Mouse (Mus musculus): ENCODE measurements around the gene Nup98. TPM values are rescaled to one million over a fixed set of nuclear protein-coding genes. Genes with fewer than 3 reads are reported as not detected.

Nup98 gene
- polyA plus RNA-seq (2012; ENCODE audit: insufficient read depth, low replicate concordance), result 0.81 and 1.1 TPM in 2 replicates

GRCm38 (mm10) chr7:102209756-102210721 is at the start of gene Nup98, which contains the start of gene Pgap2:
TSS of gene Nup98 (minus strand) at chr7:102210176.
TSS of gene Pgap2 (plus strand) at chr7:102210208.
- Histone ChIP-seq H3K9me3 (no peaks in the 10 kb centered on the region), H3K4me3 (replicated peaks) (peak within 1 kb of the TSS; percentile 98), H3K36me3 (replicated peaks; ENCODE audit: low read length) (peaks cover 4% of the 10 kb centered on the region), H3K4me1 (peaks cover 46% of the 10 kb centered on the region), H3K27me3 (replicated peaks) (no peaks in the 10 kb centered on the region)
- TF ChIP-seq GATA1 (IDR thresholded peaks at IDR 0.05; ENCODE audit: borderline replicate concordance, low read length), result no peak
- TF ChIP-seq FLI1 (IDR thresholded peaks at IDR 0.05; ENCODE audit: low read length), result no peak

GRCm38 (mm10) chr7:102258753-102259152 is 48.8 kb upstream of the Nup98 start:
- Histone ChIP-seq H3K36me3 (replicated peaks; ENCODE audit: low read length) (no peaks in the 10 kb centered on the region), H3K4me3 (replicated peaks) (no peak overlapping the region), H3K9me3 (no peaks in the 10 kb centered on the region), H3K27me3 (replicated peaks) (no peaks in the 10 kb centered on the region), H3K4me1 (peaks cover 19% of the 10 kb centered on the region)
- TF ChIP-seq GATA1 (IDR thresholded peaks at IDR 0.05; ENCODE audit: borderline replicate concordance, low read length) (no peak), FLI1 (IDR thresholded peaks at IDR 0.05; ENCODE audit: low read length) (no peak)

- Histone ChIP-seq H3K9me3 (no peaks in the 10 kb centered on the region), H3K36me3 (replicated peaks; ENCODE audit: low read length) (no peaks in the 10 kb centered on the region), H3K27me3 (replicated peaks) (no peaks in the 10 kb centered on the region), H3K4me3 (replicated peaks) (no peak overlapping the region), H3K4me1 (peaks cover 24% of the 10 kb centered on the region)
- TF ChIP-seq FLI1 (IDR thresholded peaks at IDR 0.05; ENCODE audit: low read length) (no peak), GATA1 (IDR thresholded peaks at IDR 0.05; ENCODE audit: borderline replicate concordance, low read length) (no peak)
These were observed 48.2 kb upstream of the Nup98 start for GRCm38 (mm10) chr7:102258189-102258588.

DNA sequence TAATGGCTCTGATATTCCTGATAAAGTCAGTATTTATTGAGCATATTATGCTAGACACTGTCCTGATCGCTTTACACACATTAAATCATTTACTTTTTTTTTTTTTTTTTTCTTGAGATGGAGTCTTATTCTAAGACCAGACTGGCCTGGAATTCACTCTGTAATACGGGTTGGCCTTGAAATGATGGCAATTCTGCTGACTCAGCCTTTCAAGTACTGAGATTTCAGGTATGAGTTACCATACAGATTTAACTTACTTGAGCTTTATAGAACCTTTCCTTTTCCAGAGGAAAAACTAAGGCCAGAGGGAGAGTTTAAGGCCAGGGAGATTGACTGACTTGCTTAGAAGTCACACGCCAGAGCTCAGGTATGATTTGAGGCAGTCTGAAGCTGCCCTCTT is 46.7 kb upstream of the Nup98 start:
- no peaks in the 10 kb centered on the region for H3K36me3 ChIP-seq (replicated peaks; ENCODE audit: low read length)
- peaks cover 36% of the 10 kb centered on the region for H3K4me1 ChIP-seq
- no peaks in the 10 kb centered on the region for H3K9me3 ChIP-seq
- TF ChIP-seq FLI1 (IDR thresholded peaks at IDR 0.05; ENCODE audit: low read length) (no peak), GATA1 (IDR thresholded peaks at IDR 0.05; ENCODE audit: borderline replicate concordance, low read length) (no peak)
- H3K27me3 ChIP-seq (replicated peaks), result no peaks in the 10 kb centered on the region
- H3K4me3 ChIP-seq (replicated peaks), result no peak overlapping the region

- H3K36me3 ChIP-seq (replicated peaks; ENCODE audit: low read length), result no peaks in the 10 kb centered on the region
- H3K9me3 ChIP-seq, result no peaks in the 10 kb centered on the region
- no peak within 1 kb of the TSS for H3K4me3 ChIP-seq (replicated peaks)
- H3K4me1 ChIP-seq, result peaks cover 43% of the 10 kb centered on the region
- no peaks in the 10 kb centered on the region for H3K27me3 ChIP-seq (replicated peaks)
- no peak for TF ChIP-seq FLI1 (IDR thresholded peaks at IDR 0.05; ENCODE audit: low read length)
- no peak for TF ChIP-seq GATA1 (IDR thresholded peaks at IDR 0.05; ENCODE audit: borderline replicate concordance, low read length)
These were observed 46.0 kb upstream of the Nup98 start, which contains the start of gene Rhog for GRCm38 (mm10) chr7:102255954-102256353. TSS of gene Rhog (minus strand) at chr7:102256054.

- no peak for TF ChIP-seq FLI1 (IDR thresholded peaks at IDR 0.05; ENCODE audit: low read length)
- no peak for TF ChIP-seq GATA1 (IDR thresholded peaks at IDR 0.05; ENCODE audit: borderline replicate concordance, low read length)
- Histone ChIP-seq H3K9me3 (no peaks in the 10 kb centered on the region), H3K36me3 (replicated peaks; ENCODE audit: low read length) (no peaks in the 10 kb centered on the region), H3K4me3 (replicated peaks) (peak overlapping the region; percentile 42), H3K27me3 (replicated peaks) (no peaks in the 10 kb centered on the region), H3K4me1 (peaks cover 46% of the 10 kb centered on the region)
These were observed 43.7 kb upstream of the Nup98 start for GRCm38 (mm10) chr7:102253631-102254030.

GRCm38 (mm10) chr7:102250631-102251214 is 40.7 kb upstream of the Nup98 start:
- peaks cover 18% of the 10 kb centered on the region for H3K36me3 ChIP-seq (replicated peaks; ENCODE audit: low read length)
- no peaks in the 10 kb centered on the region for H3K27me3 ChIP-seq (replicated peaks)
- H3K9me3 ChIP-seq, result no peaks in the 10 kb centered on the region
- TF ChIP-seq FLI1 (IDR thresholded peaks at IDR 0.05; ENCODE audit: low read length) (no peak), GATA1 (IDR thresholded peaks at IDR 0.05; ENCODE audit: borderline replicate concordance, low read length) (no peak)
- peaks cover 70% of the 10 kb centered on the region for H3K4me1 ChIP-seq
- peak overlapping the region; percentile 96 for H3K4me3 ChIP-seq (replicated peaks)

- no peak for TF ChIP-seq FLI1 (IDR thresholded peaks at IDR 0.05; ENCODE audit: low read length)
- TF ChIP-seq GATA1 (IDR thresholded peaks at IDR 0.05; ENCODE audit: borderline replicate concordance, low read length), result no peak
- Histone ChIP-seq H3K9me3 (no peaks in the 10 kb centered on the region), H3K4me1 (peaks cover 73% of the 10 kb centered on the region), H3K4me3 (replicated peaks) (peak overlapping the region; percentile 96), H3K27me3 (replicated peaks) (no peaks in the 10 kb centered on the region), H3K36me3 (replicated peaks; ENCODE audit: low read length) (peaks cover 21% of the 10 kb centered on the region)
These were observed 40.1 kb upstream of the Nup98 start for GRCm38 (mm10) chr7:102249896-102250630.

- Histone ChIP-seq H3K4me1 (peaks cover 78% of the 10 kb centered on the region), H3K4me3 (replicated peaks) (peak overlapping the region; percentile 96), H3K9me3 (no peaks in the 10 kb centered on the region), H3K36me3 (replicated peaks; ENCODE audit: low read length) (peaks cover 27% of the 10 kb centered on the region), H3K27me3 (replicated peaks) (no peaks in the 10 kb centered on the region)
- no peak for TF ChIP-seq GATA1 (IDR thresholded peaks at IDR 0.05; ENCODE audit: borderline replicate concordance, low read length)
- TF ChIP-seq FLI1 (IDR thresholded peaks at IDR 0.05; ENCODE audit: low read length), result no peak
These were observed 39.5 kb upstream of the Nup98 start for GRCm38 (mm10) chr7:102249531-102249895.

Data from megakaryocyte, embryonic 14.5 days (primary cell).